Mouse (Mus musculus) embryonic facial prominence, embryonic 14.5 days (tissue): Measurements from ENCODE around the gene Sipa1l1. TPM values are rescaled to one million over a fixed set of nuclear protein-coding genes. Genes with fewer than 3 reads are reported as not detected.

Experiments used
- ATAC-seq: fragments of 200-750 bp; cut with Nextera tagmentation; 2 replicates; pipeline ENCODE4 v1.8.0; 2017; ENCODE audit warnings: low read depth, moderate number of reproducible peaks, moderate TSS enrichment
- DNase-seq: peaks from one replicate; pipeline ENCODE4 v3.0.0-alpha.2; 2015; ENCODE audit warnings: low spot score
- H3K27ac ChIP-seq: fragments of 300-500 bp; sonication (generic); replicated peaks from 2 replicates; pipeline ENCODE4 v1.5.1; 2014; ENCODE audit warnings: low read depth, mild to moderate bottlenecking, low read length, moderate library complexity
- H3K27me3 ChIP-seq: fragments of 300-500 bp; sonication (generic); replicated peaks from 2 replicates; pipeline ENCODE4 v1.6.1; 2014; ENCODE audit warnings: low read length; ENCODE audit not compliant: control insufficient read depth, insufficient read depth
- H3K36me3 ChIP-seq: fragments of 300-500 bp; sonication (generic); 2 replicates; pipeline ENCODE4 v1.6.1; 2014; ENCODE audit warnings: low read length, mixed read lengths; ENCODE audit not compliant: control insufficient read depth, insufficient read depth
- H3K4me1 ChIP-seq: fragments of 300-500 bp; sonication (generic); 2 replicates; pipeline ENCODE4 v1.6.1; 2014; ENCODE audit warnings: antibody characterized with exemption, low read length; ENCODE audit not compliant: control insufficient read depth, insufficient read depth
- H3K4me2 ChIP-seq: fragments of 300-500 bp; sonication (generic); 2 replicates; pipeline ENCODE4 v1.6.1; 2014; ENCODE audit warnings: low read depth, mild to moderate bottlenecking, low read length, moderate library complexity, mixed read lengths
- H3K4me3 ChIP-seq: fragments of 300-500 bp; sonication (generic); 2 replicates; pipeline ENCODE4 v1.5.1; 2014; ENCODE audit warnings: low read depth, mild to moderate bottlenecking, low read length
- H3K9ac ChIP-seq: fragments of 300-500 bp; sonication (generic); 2 replicates; pipeline ENCODE4 v1.6.1; 2014; ENCODE audit warnings: low read depth, mild to moderate bottlenecking, low read length, moderate library complexity, mixed read lengths
- H3K9me3 ChIP-seq: fragments of 300-500 bp; sonication (generic); 2 replicates; pipeline ENCODE4 v1.6.1; 2016; ENCODE audit warnings: low read length; ENCODE audit not compliant: control insufficient read depth
- WGBS: fragments of 180-500 bp; shearing (Covaris S2); extraction: QIAGEN DNeasy Blood & Tissue Kit; methylation state at CpG from one replicate; pipeline ENCODE4 v1.1.7; 2014; 5-methylcytosine and 5-hydroxymethylcytosine counted together
- polyA plus RNA-seq: library from polyadenylated mRNA; unstranded; fragments of >200 nt; fragmentation: Nextera tagmentation; extraction: Ambion mirVana; gene quantifications from 2 replicates; pipeline ENCODE4 v1.2.1, GENCODE M21; 2014

The Sipa1l1 gene
- polyA plus RNA-seq, 1 experiment from 2014 or later, result 23.8 TPM

GRCm38 (mm10) chr12:82194919-82195318 lies 25.8 kb downstream of the Sipa1l1 start:
- DNase-seq, result no peak

GRCm38 (mm10) chr12:82196213-82196612 lies 27.1 kb downstream of the Sipa1l1 start:
- H3K36me3 ChIP-seq, result no peaks in the 10 kb centered on the region
- H3K4me2 ChIP-seq, result no peak overlapping the region
- H3K27ac ChIP-seq, result no peak overlapping the region
- ATAC-seq (no peak), DNase-seq (no peak)
- H3K27me3 ChIP-seq, result no peaks in the 10 kb centered on the region
- no peaks in the 10 kb centered on the region for H3K9me3 ChIP-seq
- H3K4me3 ChIP-seq, result no peak overlapping the region
- H3K4me1 ChIP-seq, result 0 out of 2 replicates have a peak, but pooled peaks cover 3% of the 10 kb centered on the region
- H3K9ac ChIP-seq, result no peak overlapping the region
- 80% methylated on average over 2 of the region's 2 CpGs for WGBS

More at GRCm38 (mm10) chr12:82194919-82195318, 25.8 kb downstream of the Sipa1l1 start:
- H3K9ac ChIP-seq, result no peak overlapping the region
- ATAC-seq, result no peak
- peaks cover 6% of the 10 kb centered on the region; the same call in 1 of the 2 replicates for H3K4me1 ChIP-seq
- H3K27ac ChIP-seq, result no peak overlapping the region
- no peaks in the 10 kb centered on the region for H3K36me3 ChIP-seq
- no peaks in the 10 kb centered on the region for H3K9me3 ChIP-seq
- no peaks in the 10 kb centered on the region for H3K27me3 ChIP-seq
- WGBS, result 63% methylated on average over 3 of the region's 3 CpGs
- H3K4me3 ChIP-seq, result no peak overlapping the region
- H3K4me2 ChIP-seq, result no peak overlapping the region

DNA sequence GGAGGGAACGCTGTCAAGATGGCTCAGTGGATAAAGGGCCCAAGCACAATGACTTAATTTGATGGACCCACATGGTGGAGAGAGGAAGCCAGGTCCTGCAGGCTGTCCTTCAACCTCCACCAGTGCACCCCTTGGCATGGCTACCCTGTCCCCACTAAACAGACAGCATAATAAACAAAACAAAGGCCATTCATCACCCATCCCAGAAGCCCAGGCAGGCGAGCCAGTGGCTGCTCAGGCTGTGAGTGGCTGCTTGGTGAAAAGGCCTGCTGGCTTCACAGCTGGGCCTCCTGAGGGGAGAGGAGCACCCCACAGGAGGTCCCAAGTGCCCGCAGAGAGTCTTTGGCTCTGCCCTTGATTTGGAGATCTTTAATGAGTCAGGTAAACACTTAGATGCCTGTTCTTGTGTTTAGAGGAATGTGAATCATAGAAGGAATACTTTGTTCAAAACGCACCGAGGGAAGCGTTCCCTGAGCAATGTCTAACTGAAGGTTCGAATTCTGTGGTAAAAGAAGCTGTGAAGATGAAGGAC lies 27.6 kb downstream of the Sipa1l1 start:
- Histone ChIP-seq H3K27ac (no peak overlapping the region), H3K36me3 (no peaks in the 10 kb centered on the region), H3K4me1 (0 out of 2 replicates have a peak, but pooled peaks cover 2% of the 10 kb centered on the region), H3K4me3 (no peak overlapping the region), H3K9me3 (no peaks in the 10 kb centered on the region), H3K27me3 (no peaks in the 10 kb centered on the region), H3K9ac (no peak overlapping the region), H3K4me2 (no peak overlapping the region)
- 48% methylated on average over 7 of the region's 7 CpGs for WGBS
- no peak for DNase-seq
- no peak for ATAC-seq

- H3K4me1 ChIP-seq, result no peaks in the 10 kb centered on the region
- WGBS, result 59% methylated on average over 2 of the region's 2 CpGs
- ATAC-seq (no peak), DNase-seq (no peak)
- H3K4me2 ChIP-seq, result no peak overlapping the region
- no peak overlapping the region for H3K9ac ChIP-seq
- H3K27me3 ChIP-seq, result no peaks in the 10 kb centered on the region
- H3K36me3 ChIP-seq, result no peaks in the 10 kb centered on the region
- no peak overlapping the region for H3K4me3 ChIP-seq
- no peaks in the 10 kb centered on the region for H3K9me3 ChIP-seq
- H3K27ac ChIP-seq, result no peak overlapping the region
Measured at GRCm38 (mm10) chr12:82197207-82197606, 28.1 kb downstream of the Sipa1l1 start.

GRCm38 (mm10) chr12:82199286-82199685 lies 30.2 kb downstream of the Sipa1l1 start:
- no peak for ATAC-seq
- 79% methylated on average over 6 of the region's 6 CpGs for WGBS

DNA sequence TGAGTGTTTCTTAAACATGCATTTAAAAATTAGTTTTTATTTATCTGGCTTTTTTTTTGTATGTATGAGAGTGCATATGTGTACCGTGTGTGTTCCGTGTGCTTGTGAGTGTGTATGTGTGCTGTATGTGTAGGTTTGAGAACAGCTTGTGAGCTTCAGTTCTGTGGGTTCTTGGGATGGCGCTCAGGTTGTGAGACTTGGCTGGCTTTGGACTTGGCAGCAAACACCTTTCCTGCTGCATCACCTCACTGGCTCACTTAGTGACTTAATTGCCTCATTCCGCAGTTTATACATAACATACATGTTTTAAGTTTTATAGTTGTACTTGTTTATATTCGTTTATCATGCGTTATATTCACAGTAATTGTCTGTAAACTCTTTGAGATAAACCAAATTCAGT lies 35.0 kb downstream of the Sipa1l1 start:
- no peak for DNase-seq
- H3K27ac ChIP-seq, result no peak overlapping the region
- ATAC-seq, result no peak
- no peaks in the 10 kb centered on the region; the same call in 1 of the 2 replicates for H3K4me1 ChIP-seq
- no peaks in the 10 kb centered on the region for H3K27me3 ChIP-seq
- 84% methylated on average over 6 of the region's 6 CpGs for WGBS
- no peaks in the 10 kb centered on the region for H3K9me3 ChIP-seq
- no peak overlapping the region for H3K9ac ChIP-seq
- H3K4me2 ChIP-seq, result no peak overlapping the region
- H3K36me3 ChIP-seq, result no peaks in the 10 kb centered on the region
- H3K4me3 ChIP-seq, result no peak overlapping the region

More at GRCm38 (mm10) chr12:82199286-82199685, 30.2 kb downstream of the Sipa1l1 start:
- no peak overlapping the region for H3K9ac ChIP-seq
- no peak overlapping the region for H3K4me2 ChIP-seq
- H3K4me3 ChIP-seq, result no peak overlapping the region
- H3K36me3 ChIP-seq, result no peaks in the 10 kb centered on the region
- H3K4me1 ChIP-seq, result no peaks in the 10 kb centered on the region
- no peaks in the 10 kb centered on the region for H3K27me3 ChIP-seq
- DNase-seq, result no peak
- no peak overlapping the region for H3K27ac ChIP-seq
- no peaks in the 10 kb centered on the region for H3K9me3 ChIP-seq

DNA sequence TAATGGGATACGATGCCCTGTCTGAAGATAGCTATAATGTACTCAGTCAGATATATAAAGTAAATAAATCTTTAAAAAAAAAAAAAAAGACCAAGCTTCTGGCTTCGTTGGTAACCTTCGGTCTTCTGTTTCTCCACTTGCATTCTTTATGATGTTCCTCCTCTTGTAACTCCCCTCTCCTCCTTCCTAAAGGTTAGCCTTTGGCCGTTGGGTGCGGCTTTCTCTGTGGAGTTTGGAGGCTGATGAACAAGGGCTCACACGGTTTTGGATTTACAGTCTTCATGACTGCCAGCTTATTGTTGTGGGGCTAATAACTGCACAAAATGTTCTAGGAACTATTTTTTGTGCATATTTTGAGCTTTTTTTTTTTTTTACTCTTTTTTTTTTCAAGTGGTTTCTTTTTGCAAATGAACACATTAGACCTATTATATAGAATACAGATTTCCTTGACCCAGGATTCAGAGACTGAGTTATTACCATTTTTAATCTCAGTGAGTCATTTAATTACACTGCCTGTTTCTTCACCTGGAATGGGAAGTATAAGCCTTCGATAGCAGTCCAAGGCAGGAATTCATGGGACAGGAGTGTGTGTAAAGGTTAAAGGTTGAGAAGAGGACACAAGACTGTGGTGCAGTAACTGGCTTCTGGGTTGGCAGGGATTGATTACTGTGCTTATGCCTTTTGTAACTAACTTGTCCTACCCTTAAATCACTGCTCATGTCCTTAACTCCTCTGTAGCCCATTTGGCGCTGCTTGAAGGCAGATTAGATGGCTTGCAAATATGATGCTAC lies 37.9 kb downstream of the Sipa1l1 start:
- no peak overlapping the region for H3K27ac ChIP-seq
- H3K36me3 ChIP-seq, result no peaks in the 10 kb centered on the region
- H3K4me1 ChIP-seq, result no peaks in the 10 kb centered on the region; the same call in 1 of the 2 replicates
- ATAC-seq (no peak), DNase-seq (no peak)
- H3K9me3 ChIP-seq, result no peaks in the 10 kb centered on the region
- H3K9ac ChIP-seq, result no peak overlapping the region
- H3K4me2 ChIP-seq, result no peak overlapping the region
- no peaks in the 10 kb centered on the region for H3K27me3 ChIP-seq
- no peak overlapping the region for H3K4me3 ChIP-seq
- 89% methylated on average over 8 of the region's 8 CpGs for WGBS

DNA sequence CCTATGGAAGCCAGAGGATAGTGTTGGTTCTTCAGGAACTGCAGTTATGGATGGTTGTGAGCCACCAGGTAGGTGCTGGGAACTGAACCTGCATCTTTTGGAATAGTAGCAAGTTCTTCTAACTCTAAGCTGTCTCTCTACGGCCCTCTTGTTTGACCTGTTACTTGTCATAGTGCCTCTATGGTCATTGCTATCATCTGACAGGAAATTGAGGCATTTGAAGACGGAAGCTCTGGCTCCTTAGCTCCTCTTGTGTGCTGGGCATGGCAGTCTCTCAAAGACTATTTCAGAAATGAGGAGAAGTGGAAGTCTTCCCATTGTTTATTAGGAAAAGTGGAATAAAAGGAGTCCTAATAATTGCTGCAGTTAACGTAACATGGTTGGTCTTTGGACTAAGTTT lies 38.9 kb downstream of the Sipa1l1 start:
- peaks cover 7% of the 10 kb centered on the region; the same call in 1 of the 2 replicates for H3K4me1 ChIP-seq
- H3K9me3 ChIP-seq, result no peaks in the 10 kb centered on the region
- DNase-seq, result no peak
- H3K9ac ChIP-seq, result no peak overlapping the region
- 81% methylated on average over 3 of the region's 3 CpGs for WGBS
- H3K27ac ChIP-seq, result no peak overlapping the region
- ATAC-seq, result no peak
- no peak overlapping the region for H3K4me3 ChIP-seq
- H3K4me2 ChIP-seq, result no peak overlapping the region
- no peaks in the 10 kb centered on the region for H3K27me3 ChIP-seq
- H3K36me3 ChIP-seq, result no peaks in the 10 kb centered on the region
